Comparison of ENCODE assay signal across 14 mouse cellular contexts in the genomic region with DNA sequence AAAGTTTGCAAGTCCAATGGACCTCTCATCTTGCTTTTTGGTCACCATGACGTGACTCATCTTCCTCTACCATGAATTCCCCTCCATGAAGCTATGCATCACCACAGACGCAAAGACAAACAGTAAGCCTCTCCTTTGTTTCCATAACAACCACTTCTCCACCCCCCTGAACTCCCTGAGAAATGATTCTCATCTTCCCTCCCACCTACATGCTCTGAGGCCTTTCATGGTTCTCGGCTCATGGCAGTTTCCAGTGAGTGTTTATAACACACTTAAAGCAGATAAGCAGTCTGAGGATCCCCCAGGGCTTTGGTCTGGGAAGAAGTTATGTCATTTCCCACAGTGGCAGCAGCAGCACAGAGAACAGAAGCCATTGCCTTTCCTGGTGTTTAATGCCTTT. TPM values are rescaled to one million over a fixed set of nuclear protein-coding genes. Genes with fewer than 3 reads are reported as not detected.
DNase-seq lines count a peak whose midpoint lies in the region; ATAC-seq and TF ChIP-seq lines count a peak whose summit lies in the region.
"Had no signal": no experiment of that assay in that cellular context is flagged by ENCODE, and none has a peak within 500 bp of the region (broad histone marks: within the 10 kb centered on the region; RNA-seq: fewer than 3 reads in every experiment).

No protein-coding gene starts in this region.

- POLR2A ChIA-PET in Patski (lab: Charles Lee) = no interaction called here

- H3K27ac ChIP-seq in hindbrain, embryonic 15.5 days (replicated peaks) = no peak overlapping the region
- H3K27ac ChIP-seq in hindbrain, embryonic 10.5 days = no peak overlapping the region
- H3K27ac ChIP-seq in neural tube, embryonic 14.5 days (ENCODE audit: low read depth, low read length) = no peak overlapping the region
- H3K27ac ChIP-seq: forebrain, embryonic 15.5 days; kidney, postnatal 0 days had no signal

- H3K9me3 ChIP-seq in hindbrain, embryonic 15.5 days = no peaks in the 10 kb centered on the region
- no peaks in the 10 kb centered on the region for H3K9me3 ChIP-seq in hindbrain, embryonic 10.5 days
- H3K9me3 ChIP-seq in neural tube, embryonic 14.5 days (ENCODE audit: control insufficient read depth, low read length) = no peaks in the 10 kb centered on the region
- H3K9me3 ChIP-seq: forebrain, embryonic 15.5 days had no signal

- in situ Hi-C loops in Patski (cut with MboI; ENCODE audit: low pct_unique_long_range_greater_than_20kb) = no loop called here

- no peaks in the 10 kb centered on the region for H3K4me1 ChIP-seq in hindbrain, embryonic 15.5 days (replicated peaks)
- H3K4me1 ChIP-seq in hindbrain, embryonic 10.5 days (replicated peaks) = no peaks in the 10 kb centered on the region
- no peaks in the 10 kb centered on the region for H3K4me1 ChIP-seq in neural tube, embryonic 14.5 days (ENCODE audit: control insufficient read depth, insufficient read depth, low read length)
- H3K4me1 ChIP-seq: forebrain, embryonic 15.5 days had no signal

- CTCF ChIA-PET in Patski (lab: Charles Lee) = interaction anchor here (1.1 to 3.0 kb wide), 2 partner anchors 9 kb away, joined by 3 to 10 read pairs; no protein-coding TSS in a partner anchor

- no peaks in the 10 kb centered on the region for H3K27me3 ChIP-seq in hindbrain, embryonic 15.5 days
- no peaks in the 10 kb centered on the region for H3K27me3 ChIP-seq in hindbrain, embryonic 10.5 days (ENCODE audit: insufficient read depth, poor library complexity, severe bottlenecking)
- H3K27me3 ChIP-seq in Patski = no peaks in the 10 kb centered on the region
- no peaks in the 10 kb centered on the region for H3K27me3 ChIP-seq in neural tube, embryonic 14.5 days (ENCODE audit: control insufficient read depth, insufficient read depth, low read length)
- H3K27me3 ChIP-seq: forebrain, embryonic 15.5 days had no signal

- H3K36me3 ChIP-seq in hindbrain, embryonic 15.5 days = no peaks in the 10 kb centered on the region
- no peaks in the 10 kb centered on the region for H3K36me3 ChIP-seq in hindbrain, embryonic 10.5 days
- no peaks in the 10 kb centered on the region for H3K36me3 ChIP-seq in neural tube, embryonic 14.5 days (ENCODE audit: control insufficient read depth, insufficient read depth, low read length)
- H3K36me3 ChIP-seq: forebrain, embryonic 15.5 days had no signal

- H3K4me3 ChIP-seq in hindbrain, embryonic 15.5 days = no peak overlapping the region
- no peak overlapping the region for H3K4me3 ChIP-seq in hindbrain, embryonic 10.5 days
- no peak overlapping the region for H3K4me3 ChIP-seq in neural tube, embryonic 14.5 days (ENCODE audit: low read depth, low read length)
- H3K4me3 ChIP-seq: forebrain, embryonic 15.5 days had no signal

- WGBS in hindbrain, embryonic 15.5 days = 43% methylated on average over 3 of the region's 3 CpGs
- 63% methylated on average over 3 of the region's 3 CpGs for WGBS in hindbrain, embryonic 10.5 days
- WGBS in neural tube, embryonic 14.5 days = 46% methylated on average over 3 of the region's 3 CpGs

- no peak for TF ChIP-seq CTCF in Patski (IDR thresholded peaks at IDR 0.05)

- no peak overlapping the region for H3K9ac ChIP-seq in hindbrain, embryonic 15.5 days
- no peak overlapping the region for H3K9ac ChIP-seq in neural tube, embryonic 14.5 days (replicated peaks; ENCODE audit: low read depth, low read length)
- H3K9ac ChIP-seq: forebrain, embryonic 15.5 days had no signal

- H3K4me2 ChIP-seq in hindbrain, embryonic 15.5 days = no peak overlapping the region
- no peak overlapping the region for H3K4me2 ChIP-seq in neural tube, embryonic 14.5 days (ENCODE audit: low read depth, low read length)
- H3K4me2 ChIP-seq: forebrain, embryonic 15.5 days had no signal

- DNase-seq in hindbrain, embryonic 10.5 days (ENCODE audit: low spot score) = no peak
- DNase-seq in CD4-positive, CD25-positive, alpha-beta regulatory T cell, adult 2 months (ENCODE audit: low read depth, low spot score) = peak; percentile 40
- DNase-seq in Patski (ENCODE audit: low read depth, low spot score) = no peak
- no peak for DNase-seq in cerebellum, postnatal 14 days
- DNase-seq in kidney, adult 8-10 months = no peak
- DNase-seq: adrenal gland, postnatal 10 days; cerebellum, postnatal 10 days; lung, postnatal 14 days; right cerebral cortex, postnatal 4 days; thymus, adult 2 months had no signal

- ATAC-seq in hindbrain, embryonic 15.5 days (ENCODE audit: low FRiP score, low read depth) = peak; percentile 42; the same call in 1 of the 2 replicates
- peak; percentile 55 for ATAC-seq in Patski
- ATAC-seq in neural tube, embryonic 14.5 days (ENCODE audit: low read depth) = peak; percentile 58
- ATAC-seq: forebrain, embryonic 15.5 days had no signal

RNA-seq across cellular contexts. Expression of gene Nid1, which starts 56.2 kb away (rescaled TPM):
- polyA plus RNA-seq in hindbrain, embryonic 15.5 days (2015; fragmentation: Nextera tagmentation; extraction: Ambion mirVana) = 58.4 and 80.2 TPM in 2 replicates
- polyA plus RNA-seq in hindbrain, embryonic 10.5 days (2016; fragmentation: Nextera tagmentation; extraction: Ambion mirVana) = 43.9 and 49.3 TPM in 2 replicates
- 0.50 TPM for polyA plus RNA-seq in Patski (2021)
- polyA plus RNA-seq in neural tube, embryonic 14.5 days (2014; fragmentation: Nextera tagmentation; extraction: Ambion mirVana) = 39.1 and 78.4 TPM in 2 replicates

Comparison
In these comparisons a context has a peak if more than half of its experiments do, and no peak if none do; other contexts are left out.
1. RNA of gene Nid1, which starts 56.2 kb away (polyA plus RNA-seq): 58.4 to 80.2 TPM in hindbrain, embryonic 15.5 days, 43.9 to 49.3 TPM in hindbrain, embryonic 10.5 days and 39.1 to 78.4 TPM in neural tube, embryonic 14.5 days; 0.50 TPM in Patski (single experiment); every median in the first group is over 10 times any median in the second.
2. Peak in every context shown above with its lines, with median percentiles within 50 percentile points of each other: ATAC-seq.